Mouse (Mus musculus): ENCODE data around the gene Stxbp6.
"Not testable (repeated sequence)": the region's sequence is repeated elsewhere in the genome, so short reads cannot be mapped to it uniquely, and the experiment has no call there.

The Stxbp6 gene

GRCm38 (mm10) chr12:45074611-45075342 is at the start of gene Stxbp6:
Gene Stxbp6, minus strand, starts transcription at chr12:45074709.
- peak; percentile 76 for DNase-seq (ENCODE audit: low read depth, low spot score)

GRCm38 (mm10) chr12:45102954-45103353 is 28.4 kb upstream of the Stxbp6 start:
- DNase-seq (ENCODE audit: low read depth, low spot score) = not testable (repeated sequence)

- no peak for DNase-seq (ENCODE audit: low read depth, low spot score)
These were observed 19.2 kb upstream of the Stxbp6 start for GRCm38 (mm10) chr12:45093732-45094131.

- no peak for DNase-seq (ENCODE audit: low read depth, low spot score)
These were observed 17.9 kb upstream of the Stxbp6 start for GRCm38 (mm10) chr12:45092444-45092843.

- no peak for DNase-seq (ENCODE audit: low read depth, low spot score)
These were observed 8.6 kb upstream of the Stxbp6 start for GRCm38 (mm10) chr12:45083145-45083475.

- no peak for DNase-seq (ENCODE audit: low read depth, low spot score)
These were observed 8.1 kb upstream of the Stxbp6 start for GRCm38 (mm10) chr12:45082379-45083144.

GRCm38 (mm10) chr12:45081617-45082016 is 7.1 kb upstream of the Stxbp6 start:
- no peak for DNase-seq (ENCODE audit: low read depth, low spot score)

- no peak for DNase-seq (ENCODE audit: low read depth, low spot score)
These were observed 6.2 kb upstream of the Stxbp6 start for GRCm38 (mm10) chr12:45080753-45081122.

- DNase-seq (ENCODE audit: low read depth, low spot score) = no peak
These were observed 5.7 kb upstream of the Stxbp6 start for GRCm38 (mm10) chr12:45080036-45080752.

- no peak for DNase-seq (ENCODE audit: low read depth, low spot score)
These were observed 1.1 kb upstream of the Stxbp6 start for GRCm38 (mm10) chr12:45075631-45076030.

GRCm38 (mm10) chr12:45074042-45074601 is 387 bp downstream of the Stxbp6 start:
- peak; percentile 84 for DNase-seq (ENCODE audit: low read depth, low spot score)

GRCm38 (mm10) chr12:45073331-45074041 is 1.0 kb downstream of the Stxbp6 start:
- DNase-seq (ENCODE audit: low read depth, low spot score) = no peak

GRCm38 (mm10) chr12:45072185-45072584 is 2.3 kb downstream of the Stxbp6 start:
- no peak for DNase-seq (ENCODE audit: low read depth, low spot score)

GRCm38 (mm10) chr12:45070186-45070585 is 4.3 kb downstream of the Stxbp6 start:
- peak; percentile 20 for DNase-seq (ENCODE audit: low read depth, low spot score)

- DNase-seq (ENCODE audit: low read depth, low spot score) = no peak
These were observed 6.3 kb downstream of the Stxbp6 start for GRCm38 (mm10) chr12:45068145-45068754.

- DNase-seq (ENCODE audit: low read depth, low spot score) = no peak
These were observed 6.8 kb downstream of the Stxbp6 start for GRCm38 (mm10) chr12:45067686-45068085.

GRCm38 (mm10) chr12:45067047-45067685 is 7.3 kb downstream of the Stxbp6 start:
- no peak for DNase-seq (ENCODE audit: low read depth, low spot score)

- no peak for DNase-seq (ENCODE audit: low read depth, low spot score)
These were observed 10.9 kb downstream of the Stxbp6 start for GRCm38 (mm10) chr12:45063606-45064005.

GRCm38 (mm10) chr12:45061336-45061735 is 13.2 kb downstream of the Stxbp6 start:
- DNase-seq (ENCODE audit: low read depth, low spot score) = no peak

GRCm38 (mm10) chr12:45060804-45061203 is 13.7 kb downstream of the Stxbp6 start:
- no peak for DNase-seq (ENCODE audit: low read depth, low spot score)

- no peak for DNase-seq (ENCODE audit: low read depth, low spot score)
These were observed 16.5 kb downstream of the Stxbp6 start for GRCm38 (mm10) chr12:45058007-45058406.
